Mouse (Mus musculus): Measurements from ENCODE around the gene Dpp3. TPM values are rescaled to one million over a fixed set of nuclear protein-coding genes. Genes with fewer than 3 reads are reported as not detected.
"Not testable (repeated sequence)": the region's sequence is repeated elsewhere in the genome, so short reads cannot be mapped to it uniquely, and the experiment has no call there.

Dpp3 gene
- total RNA-seq, 1 experiment from 2014 or later, result 69.2 TPM

DNA sequence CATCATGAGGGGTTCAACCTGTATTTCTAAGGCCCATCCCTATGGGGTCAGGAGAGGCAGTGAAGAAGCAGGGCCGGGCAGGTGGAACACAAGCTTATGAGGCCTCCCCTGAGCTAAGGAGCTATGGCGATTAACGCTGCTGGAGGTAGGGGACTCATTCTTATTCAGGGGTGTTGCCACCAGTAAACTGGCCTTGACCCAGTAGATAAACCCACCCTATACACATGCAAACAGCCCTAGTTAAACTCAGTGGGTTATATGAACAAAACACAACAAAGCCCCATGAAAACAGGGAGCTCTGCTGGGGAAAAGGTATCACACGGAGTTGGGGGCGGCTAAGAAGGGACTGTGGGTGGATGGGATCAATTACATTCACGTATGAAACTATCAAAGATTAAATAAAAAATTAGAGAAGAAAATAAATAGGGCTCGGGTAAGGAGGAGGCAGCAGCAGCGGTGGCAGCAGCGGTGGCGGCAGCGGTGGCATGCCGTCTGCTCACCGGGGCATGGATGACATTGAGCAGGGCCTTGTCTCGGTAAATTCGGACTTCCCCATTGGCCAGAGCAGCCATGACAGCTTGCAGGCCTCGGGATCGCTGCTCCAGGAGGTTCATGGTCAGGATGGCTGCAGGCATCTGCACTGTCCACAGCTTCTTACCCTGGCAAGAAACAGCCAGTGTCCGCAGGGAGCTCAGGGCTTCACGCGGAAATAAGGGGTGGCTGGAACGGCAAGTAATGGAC, 31.1 kb downstream of the Dpp3 start:
- peak; percentile 26 for DNase-seq

DNA sequence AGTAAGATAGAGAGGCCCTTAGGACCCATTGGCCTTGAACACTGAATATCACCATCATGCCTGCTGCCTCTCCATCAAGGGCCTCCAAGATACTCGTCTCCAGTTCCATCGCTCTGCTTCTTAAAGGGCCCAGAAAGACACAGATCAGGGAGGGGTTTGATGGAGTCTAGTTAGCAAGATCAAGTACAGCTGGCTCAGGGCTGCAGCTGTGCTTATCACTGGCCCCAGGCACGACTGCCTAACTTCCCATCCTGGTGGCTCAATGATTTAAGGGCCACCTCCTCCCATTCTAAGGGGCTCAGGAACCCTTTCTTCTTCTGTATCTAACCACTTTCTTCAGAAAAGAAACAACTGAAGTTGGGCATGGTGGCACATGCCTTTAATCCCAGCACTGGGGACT, 36.3 kb downstream of the Dpp3 start:
- no peak for DNase-seq

DNA sequence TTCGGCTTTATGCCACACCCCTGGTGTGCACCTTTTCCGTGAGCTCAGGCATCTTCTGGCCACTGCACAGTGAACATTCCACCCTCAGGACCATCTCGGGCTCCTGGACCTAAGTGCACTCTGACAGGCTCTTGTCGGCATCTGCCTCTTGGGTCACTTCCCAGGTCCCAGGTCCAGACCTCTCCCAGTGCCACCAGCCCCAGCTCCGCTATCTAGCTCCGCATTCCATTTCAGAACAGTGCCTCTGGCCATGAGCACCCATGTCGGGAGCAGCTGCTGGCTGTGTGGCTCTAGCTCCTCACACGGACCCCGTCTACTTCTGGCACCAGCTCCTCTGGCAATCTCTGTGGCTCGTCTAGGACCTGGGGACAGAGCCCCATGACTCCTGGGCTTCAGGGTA, 38.3 kb downstream of the Dpp3 start:
- DNase-seq, result no peak

DNA sequence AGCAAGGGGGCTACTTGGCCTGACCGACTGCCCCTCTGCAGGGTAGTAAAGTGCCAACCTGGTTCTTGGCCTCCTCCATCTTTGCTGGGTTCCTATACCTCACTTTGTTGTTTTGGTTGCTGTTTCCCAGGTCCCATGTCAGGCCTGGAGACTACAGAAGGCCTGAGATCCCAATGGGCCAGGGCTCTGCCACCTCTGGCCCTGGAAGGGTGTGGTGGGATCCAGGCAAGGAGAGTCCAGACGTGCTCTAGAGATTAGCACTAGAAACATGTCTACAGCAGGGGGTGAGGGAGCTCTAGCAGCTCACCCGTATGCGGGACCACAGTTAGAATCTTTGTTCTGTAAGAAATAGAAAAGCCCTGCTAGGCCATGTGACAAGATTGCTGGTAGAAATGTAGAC, 44.1 kb downstream of the Dpp3 start:
- DNase-seq, result no peak

DNA sequence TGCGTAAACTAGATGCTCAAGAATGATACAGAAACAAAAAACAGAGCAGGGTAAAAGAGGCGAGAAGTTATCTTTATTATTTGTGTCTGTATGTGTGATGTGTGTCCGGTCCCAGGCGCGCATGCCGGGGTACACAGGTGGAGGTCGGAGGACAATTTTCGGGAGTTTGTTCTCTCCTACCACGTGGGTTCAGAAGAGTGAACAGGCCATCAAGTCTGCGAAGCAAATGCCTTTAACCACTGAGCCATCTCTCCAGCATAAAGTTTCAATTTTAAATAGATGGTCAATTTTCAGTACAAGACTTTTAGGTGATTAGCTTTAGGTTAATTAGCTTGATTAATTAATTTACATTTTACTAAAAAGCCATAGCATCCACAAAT, 48.8 kb downstream of the Dpp3 start:
- no peak for DNase-seq

DNA sequence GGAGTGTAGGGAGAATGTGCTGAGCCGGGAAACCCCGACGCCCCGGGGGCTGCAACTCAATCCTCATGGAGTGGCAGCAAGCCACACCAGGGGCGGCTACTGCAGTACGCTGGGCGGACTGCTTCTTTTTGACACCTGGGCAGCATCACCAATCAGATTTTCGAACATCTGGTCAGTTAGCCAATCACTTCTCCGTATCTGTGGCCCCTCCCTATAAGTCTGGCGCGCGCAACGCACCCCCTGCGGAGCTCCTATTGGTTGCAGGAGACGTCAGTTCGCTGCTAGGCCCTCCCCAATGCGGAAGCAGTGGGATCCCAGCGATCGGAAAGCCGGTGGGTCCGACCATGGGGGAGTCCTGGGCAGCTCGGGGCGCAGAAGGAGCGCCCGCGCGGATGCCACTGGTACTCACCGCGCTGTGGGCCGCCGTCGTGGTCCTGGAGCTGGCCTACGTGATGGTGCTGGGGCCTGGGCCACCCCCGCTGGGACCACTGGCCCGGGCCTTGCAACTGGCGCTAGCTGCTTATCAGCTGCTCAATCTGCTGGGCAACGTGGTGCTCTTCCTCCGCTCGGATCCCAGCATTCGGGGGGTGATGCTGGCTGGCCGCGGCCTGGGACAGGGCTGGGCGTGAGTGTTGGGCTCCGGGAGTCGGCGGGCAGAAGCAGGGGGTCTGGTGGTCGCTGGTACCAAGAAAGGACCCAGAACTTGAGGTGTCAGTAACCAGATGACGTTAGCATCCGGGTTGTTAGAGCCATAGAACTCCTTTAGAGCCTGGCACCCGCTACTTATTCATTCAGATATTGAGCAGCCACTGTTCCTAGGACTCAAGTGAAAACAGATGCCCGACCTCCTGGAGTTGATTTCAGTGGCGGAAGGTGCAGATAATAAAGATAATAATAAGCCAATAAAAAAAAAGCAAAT, 49.4 kb downstream of the Dpp3 start, which contains the start of gene Zdhhc24:
TSS of gene Zdhhc24 (plus strand) at position 264 of the 919 bp plus-strand sequence.
- peak; percentile 98 for DNase-seq

DNA sequence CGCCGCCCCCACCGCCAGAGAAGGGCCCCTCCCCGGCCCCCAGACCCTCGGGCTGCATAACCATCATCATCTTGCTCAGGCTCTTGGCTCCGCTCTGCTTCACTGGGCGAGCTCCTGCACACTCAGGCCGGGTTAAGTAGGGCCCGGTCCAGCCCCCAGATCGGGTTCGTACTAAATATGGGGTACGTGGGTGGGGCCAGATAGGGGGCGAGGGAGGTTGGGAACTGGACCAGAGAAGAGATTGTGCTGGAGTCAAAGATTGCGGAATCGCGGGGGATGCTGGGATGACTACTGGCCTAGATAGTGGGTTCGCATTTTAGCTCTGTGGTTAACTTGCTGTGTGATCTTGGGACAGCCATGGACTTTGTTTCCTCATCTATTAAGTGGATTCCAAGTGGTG, 50.3 kb downstream of the Dpp3 start, which contains the start of gene Actn3:
TSS of gene Actn3 (minus strand) at position 125 of the 400 bp plus-strand sequence.
- no peak for DNase-seq

DNA sequence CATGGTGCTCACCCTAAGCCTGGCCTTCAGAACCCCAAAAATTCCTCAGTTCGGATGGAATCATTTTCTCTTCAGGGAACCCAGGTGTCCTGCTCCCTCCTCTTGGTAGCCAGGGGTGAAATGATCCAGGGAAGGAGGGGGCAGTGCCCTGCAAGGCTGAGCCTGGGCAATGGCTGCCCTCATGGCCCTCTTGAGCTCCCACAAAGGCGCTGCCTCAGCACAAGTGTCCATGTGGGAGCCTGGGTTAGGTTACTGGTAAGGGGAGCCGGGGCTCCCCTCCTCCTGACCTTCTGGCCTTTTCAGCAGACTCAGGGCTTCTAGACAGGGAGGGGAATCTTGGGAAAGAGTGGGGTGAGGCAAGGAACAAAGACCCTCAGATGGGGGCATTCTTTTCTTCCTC, 51.3 kb downstream of the Dpp3 start:
- no peak for DNase-seq

DNA sequence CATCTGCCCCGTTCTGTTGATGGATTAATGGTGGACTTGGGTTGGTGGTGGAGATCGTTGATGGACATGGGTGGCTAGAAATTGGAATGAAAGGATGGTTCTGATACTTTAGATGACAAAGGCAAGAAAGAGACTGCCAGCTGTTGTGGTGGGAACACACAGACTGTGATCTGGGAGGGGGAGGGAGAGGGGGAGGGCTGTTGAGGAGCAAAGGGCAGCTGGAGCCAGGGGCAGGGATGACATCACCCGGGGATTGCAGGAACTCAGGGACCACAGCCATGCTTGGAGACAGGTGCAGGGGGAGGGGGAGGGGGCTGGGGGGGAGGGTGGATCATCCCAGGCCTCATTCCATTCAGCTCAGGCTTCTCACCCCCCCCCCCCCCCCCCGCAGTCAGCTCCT, 51.8 kb downstream of the Dpp3 start:
- DNase-seq, result no peak

DNA sequence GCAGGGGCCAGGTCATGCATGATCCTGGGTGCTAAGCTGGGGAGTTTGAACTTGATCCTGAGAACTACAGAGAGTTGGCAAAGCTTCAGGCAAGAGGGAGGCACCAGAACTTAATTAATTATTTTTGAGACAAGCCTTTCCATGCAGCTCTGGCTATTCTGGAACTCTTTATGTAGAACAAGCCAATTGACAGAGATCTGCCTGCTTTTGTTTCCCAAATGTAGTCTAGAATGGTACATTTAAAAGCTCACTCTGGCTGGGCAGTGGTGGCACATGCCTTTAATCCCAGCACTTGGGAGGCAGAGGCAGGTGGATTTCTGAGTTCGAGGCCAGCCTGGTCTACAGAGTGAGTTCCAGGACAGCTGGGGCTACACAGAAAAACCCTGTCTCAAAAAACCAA, 53.5 kb downstream of the Dpp3 start:
- DNase-seq, result not testable (repeated sequence)

DNA sequence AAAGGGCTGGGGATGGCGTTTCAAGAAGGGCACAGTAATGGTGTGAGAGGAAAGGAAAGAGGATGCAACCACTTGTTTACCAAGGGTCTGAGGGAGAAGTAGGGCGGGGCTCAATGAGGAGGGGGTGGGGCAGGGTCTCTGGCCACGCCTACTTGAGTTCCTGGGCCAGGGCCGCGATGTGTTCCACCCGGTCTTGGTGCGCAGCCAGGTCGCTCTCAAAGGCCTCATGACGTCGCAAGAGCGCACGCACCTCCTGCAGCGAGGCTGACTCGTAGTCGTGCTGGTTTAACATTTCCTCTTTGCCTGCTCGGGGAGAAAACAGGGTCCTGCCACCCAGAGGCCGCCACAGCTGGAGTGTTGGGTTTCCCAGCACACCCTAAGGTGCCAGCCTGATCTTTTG, 62.9 kb downstream of the Dpp3 start:
- DNase-seq, result peak; percentile 65

DNA sequence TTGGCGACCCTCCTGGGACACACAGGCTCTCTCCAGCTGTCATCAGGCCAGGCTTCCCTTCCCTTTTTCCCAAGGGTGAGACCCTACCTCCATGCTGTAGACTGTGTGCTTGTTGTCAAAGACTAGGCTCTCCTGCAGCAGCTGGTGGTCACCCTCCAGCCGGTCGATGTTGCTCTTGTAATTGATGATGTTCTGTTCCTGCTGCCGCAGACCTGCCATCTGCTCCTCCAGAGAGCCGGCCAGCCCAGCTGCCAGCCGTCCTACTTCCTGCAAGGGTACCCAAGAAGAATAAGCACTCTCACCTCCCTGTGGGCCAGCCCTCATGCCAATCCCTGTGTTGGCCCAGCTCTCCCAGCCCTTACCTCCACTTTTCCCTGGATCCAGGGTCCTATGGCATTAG, 65.0 kb downstream of the Dpp3 start:
- no peak for DNase-seq

DNA sequence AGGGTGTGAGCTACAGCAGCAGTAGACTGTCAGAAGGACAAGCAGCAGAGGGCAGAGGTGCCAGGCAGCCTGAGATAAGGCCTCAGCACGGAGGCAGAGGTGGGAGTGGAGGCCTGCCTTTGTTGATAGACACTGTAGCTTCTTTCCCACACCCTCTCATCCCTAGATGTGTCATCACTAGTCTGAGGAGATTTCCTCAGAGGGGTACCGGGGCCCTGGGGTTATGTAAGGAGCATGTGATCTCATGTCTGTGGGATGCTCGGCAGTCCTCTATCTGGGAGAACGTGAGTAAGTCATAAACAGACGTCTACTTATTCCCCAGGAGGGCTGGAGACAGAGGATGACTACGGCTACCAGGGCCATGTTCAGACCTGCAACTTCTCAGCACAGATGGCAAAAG, 69.0 kb downstream of the Dpp3 start:
- DNase-seq, result no peak

Other genes starting within 250 kb of the Dpp3 start
- gene Gm960, start 229.6 kb downstream of the Dpp3 start, total RNA-seq (2021), result not detected in 2 replicates
- 3.3 and 5.9 TPM in 2 replicates for gene Sptbn2, start 217.1 kb downstream of the Dpp3 start, total RNA-seq (2021)
- 13.1 and 15.2 TPM in 2 replicates for gene Rbm4b, start 171.8 kb downstream of the Dpp3 start, total RNA-seq (2021)
- gene Rbm4, start 134.4 kb downstream of the Dpp3 start, total RNA-seq (2021), result 57.2 and 60.3 TPM in 2 replicates
- 23.1 and 30.8 TPM in 2 replicates for gene Gm21992, start 116.7 kb downstream of the Dpp3 start, total RNA-seq (2021)
- gene Rbm14, start 116.7 kb downstream of the Dpp3 start, total RNA-seq (2021), result 43.5 and 45.4 TPM in 2 replicates
- 107 and 116 TPM in 2 replicates for gene Ccs, start 89.0 kb downstream of the Dpp3 start, total RNA-seq (2021)
- 0.19 TPM in 2 replicates for gene Ccdc87, start 88.9 kb downstream of the Dpp3 start, total RNA-seq (2021)
- 261 and 277 TPM in 2 replicates for gene Ctsf, start 73.2 kb downstream of the Dpp3 start, total RNA-seq (2021)
- gene Actn3, start 50.4 kb downstream of the Dpp3 start, total RNA-seq (2021), result 0.67 and 1.4 TPM in 2 replicates
- 15.1 and 17.2 TPM in 2 replicates for gene Zdhhc24, start 49.6 kb downstream of the Dpp3 start, total RNA-seq (2021)
- 10.3 and 11.0 TPM in 2 replicates for gene Bbs1, start 21.7 kb downstream of the Dpp3 start, total RNA-seq (2021)
- gene Peli3, start 14.8 kb upstream of the Dpp3 start, total RNA-seq (2021), result 5.3 and 5.6 TPM in 2 replicates
- gene Mrpl11, start 33.9 kb upstream of the Dpp3 start, total RNA-seq (2021), result 68.2 and 70.3 TPM in 2 replicates
- 0.26 TPM in 2 replicates for gene Npas4, start 62.0 kb upstream of the Dpp3 start, total RNA-seq (2021)
- 2.3 and 4.4 TPM in 2 replicates for gene Slc29a2, start 95.6 kb upstream of the Dpp3 start, total RNA-seq (2021)
- 28.2 and 29.4 TPM in 2 replicates for gene B4gat1, start 110.5 kb upstream of the Dpp3 start, total RNA-seq (2021)
- 0.56 and 1.5 TPM in 2 replicates for gene AC124502.3, start 110.6 kb upstream of the Dpp3 start, total RNA-seq (2021)
- gene Brms1, start 113.1 kb upstream of the Dpp3 start, total RNA-seq (2021), result 23.9 and 26.3 TPM in 2 replicates
- 3.0 and 3.9 TPM in 2 replicates for gene Rin1, start 122.2 kb upstream of the Dpp3 start, total RNA-seq (2021)
- gene Cd248, start 139.8 kb upstream of the Dpp3 start, total RNA-seq (2021), result 17.3 and 21.0 TPM in 2 replicates
- gene Tmem151a, start 157.2 kb upstream of the Dpp3 start, total RNA-seq (2021), result 2.0 and 2.5 TPM in 2 replicates
- 80.4 and 84.7 TPM in 2 replicates for gene Yif1a, start 160.3 kb upstream of the Dpp3 start, total RNA-seq (2021)
- gene Cnih2, start 170.2 kb upstream of the Dpp3 start, total RNA-seq (2021), result 3.1 and 3.9 TPM in 2 replicates
- 166 and 167 TPM in 2 replicates for gene Rab1b, start 178.8 kb upstream of the Dpp3 start, total RNA-seq (2021)
- gene Klc2, start 190.3 kb upstream of the Dpp3 start, total RNA-seq (2021), result 34.9 and 37.7 TPM in 2 replicates

Data from adrenal gland, postnatal 14 days (tissue).